Mouse (Mus musculus) spleen, postnatal 14 days (tissue): ENCODE measurements at regions not wholly inside any gene's neighbourhood (a gene's known extent, or its start where the extent isn't known, plus 50 kb on each side); places are given as distances from the start of the nearest gene placed in this dataset.
A peak's percentile ranks its signal among the peaks of the same experiment; 100 is the strongest.

Source experiments
- DNase-seq, 2 experiments: peaks; one replicate each; pipeline ENCODE4 v3.0.0; 2021 to 2022; ENCODE audit warnings: low spot score in 2 of 2

GRCm38 (mm10) chr16:91156506-91156905, 61.6 kb upstream of the 4932438H23Rik start:
- DNase-seq, result no peak

DNA sequence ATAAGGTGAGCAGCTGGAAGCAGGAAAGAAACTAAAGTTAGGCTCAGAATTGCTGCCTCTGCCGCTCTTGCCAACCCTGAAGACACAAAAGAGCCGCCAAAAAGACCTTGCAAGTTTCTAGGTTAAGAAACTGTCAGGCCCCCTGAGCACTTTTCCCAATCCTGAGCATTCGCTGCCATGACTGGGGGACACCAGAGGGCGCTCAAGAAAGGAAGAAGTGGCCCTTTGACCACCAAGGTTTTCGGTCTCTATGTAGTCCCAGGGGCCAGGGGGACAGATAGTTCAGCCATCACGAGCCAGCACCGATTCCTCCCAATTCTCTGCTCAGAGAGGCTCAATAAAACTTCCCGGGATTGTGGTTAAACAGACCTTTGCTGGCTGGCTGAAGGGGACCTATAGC, 64.6 kb upstream of the Olig2 start:
- peak in 1 of 2 experiments; percentile 14 for DNase-seq

GRCm38 (mm10) chr16:91161616-91162015, 63.6 kb upstream of the Olig2 start:
- DNase-seq, result no peak

GRCm38 (mm10) chr16:91162381-91162780, 62.9 kb upstream of the Olig2 start:
- DNase-seq, result no peak

DNA sequence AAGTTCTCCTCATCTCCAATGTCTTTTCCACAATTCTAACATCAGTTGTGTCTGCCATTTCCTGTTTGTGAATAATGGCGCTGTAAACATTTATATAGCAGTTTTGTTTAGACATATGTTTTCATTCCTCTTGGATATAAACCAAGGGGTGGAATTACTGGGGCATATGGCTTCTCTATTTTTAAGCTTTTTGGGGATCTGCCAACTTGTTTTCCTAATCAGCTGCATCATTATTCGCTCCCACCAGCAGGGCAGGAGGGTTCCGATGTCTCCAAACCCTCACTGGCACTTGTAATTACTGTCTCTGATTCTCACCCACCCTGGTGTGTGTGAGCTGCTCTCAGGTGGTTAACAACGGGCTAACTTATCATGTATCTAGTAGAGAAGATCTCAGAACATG, 59.4 kb upstream of the Olig2 start:
- no peak for DNase-seq

- DNase-seq, result no peak
Observed at GRCm38 (mm10) chr16:91166866-91167265, 58.4 kb upstream of the Olig2 start.

DNA sequence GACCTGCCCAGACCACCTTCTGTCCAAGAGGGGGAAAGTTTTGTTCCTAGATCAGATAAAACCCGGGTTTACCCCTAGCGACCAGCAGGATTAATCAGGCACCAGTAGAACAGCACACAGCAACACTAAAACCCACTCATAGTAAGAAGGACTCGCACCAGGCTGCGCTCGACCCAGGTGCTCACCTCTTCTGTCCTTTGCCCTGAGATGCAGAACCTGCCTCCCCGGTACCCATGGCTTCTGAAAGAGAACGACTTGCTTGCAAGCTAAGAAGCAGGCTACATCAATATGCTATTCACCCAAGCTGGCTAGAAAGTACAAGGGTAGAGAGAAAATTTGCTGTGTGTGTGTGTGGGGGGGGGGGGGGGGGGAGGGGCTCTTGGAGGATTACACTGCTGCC, 56.9 kb upstream of the Olig2 start:
- no peak for DNase-seq

DNA sequence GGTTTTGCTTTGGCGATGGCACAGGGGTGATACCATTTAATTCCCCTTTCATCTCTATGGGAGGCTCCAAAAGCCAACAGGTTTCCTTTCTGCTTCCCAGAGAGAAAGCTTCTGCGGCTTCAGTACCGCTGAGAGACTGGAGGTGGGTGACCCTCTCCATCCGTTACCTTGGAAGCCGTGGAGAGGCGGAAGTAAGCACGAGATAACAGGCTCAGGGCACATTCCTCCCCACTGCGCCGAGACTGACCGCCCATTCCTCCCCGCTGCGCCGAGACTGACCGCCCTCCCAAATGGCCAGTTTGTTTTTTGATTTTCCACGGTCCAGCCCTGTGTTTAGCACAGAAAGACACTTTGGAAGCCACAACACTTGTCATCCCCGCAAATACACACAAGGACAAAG, 55.4 kb upstream of the Olig2 start:
- DNase-seq, result no peak

GRCm38 (mm10) chr16:91171911-91172440, 53.3 kb upstream of the Olig2 start:
- no peak for DNase-seq

- no peak for DNase-seq
Observed at GRCm38 (mm10) chr16:91172510-91172909, 52.7 kb upstream of the Olig2 start.

DNA sequence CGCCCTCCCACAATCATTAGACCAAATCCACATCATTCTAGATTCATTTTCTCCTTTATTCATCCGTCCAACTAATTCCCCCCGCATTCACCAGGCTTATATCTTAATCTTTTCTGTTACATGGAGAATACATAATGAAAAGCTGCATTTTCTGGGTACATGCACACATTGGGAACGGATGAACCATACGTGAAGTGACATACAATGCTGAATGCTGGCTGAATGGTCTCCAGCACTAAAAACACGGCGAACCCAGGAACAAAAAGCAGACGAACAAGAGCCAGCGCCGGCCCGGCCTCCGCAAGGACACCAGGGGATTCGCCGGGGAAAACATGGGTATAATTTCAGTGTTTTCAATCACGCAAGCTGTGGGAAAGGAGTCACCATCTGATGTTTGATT, 52.0 kb upstream of the Olig2 start:
- DNase-seq, result no peak

GRCm38 (mm10) chr16:91173870-91174278, 51.4 kb upstream of the Olig2 start:
- no peak for DNase-seq

- no peak for DNase-seq
Observed at GRCm38 (mm10) chr16:91174401-91174800, 50.9 kb upstream of the Olig2 start.
